Mouse (Mus musculus) CH12.LX (cell line): ENCODE data around the gene Rcc1l. TPM values are rescaled to one million over a fixed set of nuclear protein-coding genes. Genes with fewer than 3 reads are reported as not detected.

Experiments used
- DNase-seq: peaks from one replicate; pipeline ENCODE4 v3.0.0-alpha.2; 2013; ENCODE audit errors: extremely low read depth
- H3K27ac ChIP-seq: 2 replicates; pipeline ENCODE4 v1.5.1; 2012; ENCODE audit warnings: low read depth, mild to moderate bottlenecking, control low read depth, moderate library complexity; ENCODE audit not compliant: insufficient read depth
- H3K27me3 ChIP-seq: replicated peaks from 2 replicates; pipeline ENCODE3; 2012; ENCODE audit warnings: inconsistent platforms
- H3K36me3 ChIP-seq, 2 experiments: replicated peaks in 1 of 2; 2 replicates each; pipeline versions ENCODE3 to v1.6.1; 2012; ENCODE audit warnings: inconsistent platforms in 1 of 2, low read length in 1 of 2, mild to moderate bottlenecking in 1 of 2, mixed read lengths in 1 of 2, moderate library complexity in 1 of 2; ENCODE audit not compliant: control insufficient read depth in 1 of 2, insufficient read depth in 1 of 2
- H3K4me1 ChIP-seq, 2 experiments: 2 replicates each; pipeline ENCODE4 v1.6.1; 2012; ENCODE audit warnings: inconsistent platforms in 1 of 2, moderate library complexity in 1 of 2; ENCODE audit not compliant: insufficient read depth in 2 of 2, control insufficient read depth in 1 of 2
- H3K4me2 ChIP-seq: 2 replicates; pipeline ENCODE4 v1.6.1; 2012; ENCODE audit warnings: low read depth, mild to moderate bottlenecking, control low read depth; ENCODE audit not compliant: poor library complexity, insufficient read depth, severe bottlenecking
- H3K4me3 ChIP-seq, 3 experiments: fragments of 150-350 bp in 1 of 3; sonication (generic) in 1 of 3; replicated peaks in 1 of 3; 2 replicates each; pipeline versions ENCODE3 to v1.5.1; 2011 to 2012; ENCODE audit warnings: low read depth in 2 of 3, low read length in 2 of 3, mild to moderate bottlenecking in 2 of 3, moderate library complexity in 2 of 3, control low read depth in 1 of 3, improper control_type of control experiment in 1 of 3, inconsistent platforms in 1 of 3, mixed read lengths in 1 of 3; ENCODE audit not compliant: poor library complexity in 1 of 3
- H3K79me2 ChIP-seq: replicated peaks from 2 replicates; pipeline ENCODE4 v1.6.1; 2012; ENCODE audit warnings: mild to moderate bottlenecking, moderate library complexity; ENCODE audit not compliant: control insufficient read depth, poor library complexity, insufficient read depth, severe bottlenecking; ENCODE audit errors: extremely low read depth
- H3K9ac ChIP-seq: 2 replicates; pipeline ENCODE4 v1.6.1; 2012; ENCODE audit warnings: low read depth, mild to moderate bottlenecking, control low read depth, moderate library complexity; ENCODE audit not compliant: insufficient read depth
- H3K9me3 ChIP-seq: replicated peaks from 2 replicates; pipeline ENCODE3; 2012; ENCODE audit warnings: low read length, inconsistent platforms, mixed read lengths
- BHLHE40 ChIP-seq: IDR thresholded peaks from 2 replicates; pipeline ENCODE4 v1.6.1; 2011; ENCODE audit warnings: mild to moderate bottlenecking, low read depth, low read length, improper control_type of control experiment
- CHD1 ChIP-seq: IDR thresholded peaks from 2 replicates; pipeline ENCODE4 v1.6.1; 2012; ENCODE audit warnings: low read depth, low read length, improper control_type of control experiment, inconsistent platforms
- CHD2 ChIP-seq: IDR thresholded peaks from 2 replicates; pipeline ENCODE4 v1.6.1; 2011; ENCODE audit warnings: low read length, improper control_type of control experiment
- HCFC1 ChIP-seq: IDR thresholded peaks from 2 replicates; pipeline ENCODE4 v1.6.1; 2012; ENCODE audit warnings: low read depth, mild to moderate bottlenecking, inconsistent platforms, low read length, improper control_type of control experiment
- IRF4 ChIP-seq: IDR thresholded peaks from 2 replicates; pipeline ENCODE4 v1.6.1; 2014; ENCODE audit warnings: low read depth, mild to moderate bottlenecking, inconsistent platforms, low read length, improper control_type of control experiment
- JUN ChIP-seq: IDR thresholded peaks from 2 replicates; pipeline ENCODE4 v1.6.1; 2011; ENCODE audit warnings: low read depth, mild to moderate bottlenecking, low read length, improper control_type of control experiment, moderate library complexity; ENCODE audit not compliant: insufficient read depth
- POLR2AphosphoS2 ChIP-seq: IDR thresholded peaks from 2 replicates; pipeline ENCODE4 v1.6.1; 2011; ENCODE audit warnings: low read depth, low read length, improper control_type of control experiment
- RAD21 ChIP-seq: IDR thresholded peaks from 2 replicates; pipeline ENCODE4 v1.6.1; 2011; ENCODE audit warnings: low read depth, mild to moderate bottlenecking, low read length, improper control_type of control experiment, moderate library complexity
- SMC3 ChIP-seq: IDR thresholded peaks from 2 replicates; pipeline ENCODE4 v1.6.1; 2011; ENCODE audit warnings: low read depth, low read length, improper control_type of control experiment
- TBP ChIP-seq: conservative IDR thresholded peaks from 2 replicates; pipeline ENCODE4 v1.6.1; 2011; ENCODE audit warnings: low read depth, low read length, improper control_type of control experiment
- TCF12 ChIP-seq: IDR thresholded peaks from 2 replicates; pipeline ENCODE4 v1.6.1; 2014; ENCODE audit warnings: low read depth, mild to moderate bottlenecking, inconsistent platforms, low read length, improper control_type of control experiment
- UBTF ChIP-seq: IDR thresholded peaks from 2 replicates; pipeline ENCODE4 v1.6.1; 2012; ENCODE audit warnings: low read depth, mild to moderate bottlenecking, inconsistent platforms, low read length, improper control_type of control experiment, moderate library complexity
- USF2 ChIP-seq: conservative IDR thresholded peaks from 2 replicates; pipeline ENCODE4 v1.6.1; 2011; ENCODE audit warnings: low read depth, low read length, improper control_type of control experiment
- ZC3H11A ChIP-seq: IDR thresholded peaks from 2 replicates; pipeline ENCODE4 v1.6.1; 2012; ENCODE audit warnings: low read depth, mild to moderate bottlenecking, inconsistent platforms, low read length, improper control_type of control experiment
- ZKSCAN1 ChIP-seq: IDR thresholded peaks from 2 replicates; pipeline ENCODE4 v1.6.1; 2012; ENCODE audit warnings: low read depth, inconsistent platforms, low read length, improper control_type of control experiment, borderline replicate concordance
- ZMIZ1 ChIP-seq: IDR thresholded peaks from 2 replicates; pipeline ENCODE4 v1.6.1; 2012; ENCODE audit warnings: low read depth, mild to moderate bottlenecking, inconsistent platforms, low read length, improper control_type of control experiment
- dilution Hi-C: fragments of 300-500 bp; cut with MboI; formaldehyde crosslinking; loops from 2 replicates; pipeline ENCODE4 v1.14.3; 2020; ENCODE audit warnings: low sequenced_read_pairs; ENCODE audit not compliant: extremely low pct_unique_long_range_greater_than_20kb, extremely low pct_ligation_motif_present
- in situ Hi-C: fragments of 300-500 bp; cut with MboI; formaldehyde crosslinking; loops from 3 replicates; pipeline ENCODE4 v1.14.3; 2019; ENCODE audit warnings: low sequenced_read_pairs, low pct_ligation_motif_present, low pct_unique_long_range_greater_than_20kb, mixed read lengths
- polyA plus RNA-seq: library from polyadenylated mRNA; unstranded; fragments of >175 nt; gene quantifications from 2 replicates; pipeline ENCODE4 v1.2.1, GENCODE M21; 2012; ENCODE audit warnings: low read depth; ENCODE audit not compliant: insufficient read length
- total RNA-seq, 2 experiments: library from RNA; depleted of rRNA; stranded (reverse); fragments of 300-350 nt in 1 of 2; fragments of >200 nt in 1 of 2; gene quantifications; 2 replicates each; pipeline ENCODE4 v1.2.3; 2012 to 2014

Rcc1l gene
- total and polyA plus RNA-seq, 3 experiments, result 24.6 to 42.7 (median 31.0) TPM

GRCm38 (mm10) chr5:134183162-134183561 is 6.6 kb upstream of the Rcc1l start:
- H3K79me2 ChIP-seq, result no peaks in the 10 kb centered on the region
- in situ Hi-C loops, result loop anchor here (5.0 kb wide), 2 partner anchors 159 to 309 kb away; no protein-coding TSS in a partner anchor

GRCm38 (mm10) chr5:134182735-134183134 is 6.2 kb upstream of the Rcc1l start:
- peaks cover 2 to 34% of the 10 kb centered on the region in 2 experiments; a peak in 3 of 4 replicates for H3K4me1 ChIP-seq
- in situ Hi-C loops, result loop anchor here (5.0 kb wide), 2 partner anchors 160 to 310 kb away; no protein-coding TSS in a partner anchor
- no peaks in the 10 kb centered on the region for H3K79me2 ChIP-seq
- H3K36me3 ChIP-seq, result peaks cover 0 to 3% of the 10 kb centered on the region in 2 experiments
- H3K27ac ChIP-seq, result no peak overlapping the region
- dilution Hi-C loops, result no loop called here
- H3K27me3 ChIP-seq, result no peaks in the 10 kb centered on the region
- peak overlapping the region; percentile 94; the same call in 1 of the 2 replicates for H3K9ac ChIP-seq
- no peak for DNase-seq
- TF ChIP-seq USF2 (no peak), CHD1 (no peak), RAD21 (no peak), TCF12 (no peak), ZC3H11A (no peak)
- H3K9me3 ChIP-seq, result peaks cover 4% of the 10 kb centered on the region
- peak overlapping the region; percentile 74 for H3K4me2 ChIP-seq
- peak overlapping the region in 1 of 3 experiments; percentile 66 for H3K4me3 ChIP-seq

More at GRCm38 (mm10) chr5:134183162-134183561, 6.6 kb upstream of the Rcc1l start:
- peak overlapping the region; percentile 33; the same call in 1 of the 2 replicates for H3K27ac ChIP-seq
- peak overlapping the region; percentile 49 to 79 (median 66) for H3K4me3 ChIP-seq
- H3K9me3 ChIP-seq, result peaks cover 6% of the 10 kb centered on the region
- DNase-seq, result peak; percentile 31
- H3K4me1 ChIP-seq, result peaks cover 2 to 33% of the 10 kb centered on the region in 2 experiments; a peak in 3 of 4 replicates
- no peak for TF ChIP-seq CHD2
- peak; percentile 30 for TF ChIP-seq BHLHE40
- H3K4me2 ChIP-seq, result peak overlapping the region; percentile 74
- H3K36me3 ChIP-seq, result peaks cover 0 to 1% of the 10 kb centered on the region in 2 experiments
- dilution Hi-C loops, result no loop called here
- H3K27me3 ChIP-seq, result no peaks in the 10 kb centered on the region
- H3K9ac ChIP-seq, result peak overlapping the region; percentile 94; the same call in 1 of the 2 replicates

GRCm38 (mm10) chr5:134182172-134182571 is 5.6 kb upstream of the Rcc1l start:
- dilution Hi-C loops (no loop called here), in situ Hi-C loops (loop anchor here (5.0 kb wide), 2 partner anchors 160 to 310 kb away; no protein-coding TSS in a partner anchor)
- Histone ChIP-seq H3K9me3 (no peaks in the 10 kb centered on the region), H3K36me3 (peaks cover 0 to 3% of the 10 kb centered on the region in 2 experiments), H3K79me2 (no peaks in the 10 kb centered on the region), H3K27me3 (no peaks in the 10 kb centered on the region), H3K4me2 (no peak overlapping the region), H3K4me1 (peaks cover 2 to 39% of the 10 kb centered on the region in 2 experiments; a peak in 3 of 4 replicates), H3K9ac (no peak overlapping the region; the same call in 1 of the 2 replicates), H3K27ac (no peak overlapping the region), H3K4me3 (no peak overlapping the region)
- DNase-seq, result no peak
- no peak for TF ChIP-seq ZMIZ1
- no peak for TF ChIP-seq ZC3H11A
- no peak for TF ChIP-seq HCFC1
- TF ChIP-seq TCF12, result no peak
- no peak for TF ChIP-seq POLR2AphosphoS2
- TF ChIP-seq IRF4, result no peak
- no peak for TF ChIP-seq ZKSCAN1
- no peak for TF ChIP-seq CHD2
- no peak for TF ChIP-seq UBTF
- no peak for TF ChIP-seq SMC3
- TF ChIP-seq TBP, result no peak
- no peak for TF ChIP-seq JUN
